Mouse (Mus musculus): ENCODE measurements around the gene Tenm2.
A peak's percentile ranks its signal among the peaks of the same experiment; 100 is the strongest.

Tenm2 gene

DNA sequence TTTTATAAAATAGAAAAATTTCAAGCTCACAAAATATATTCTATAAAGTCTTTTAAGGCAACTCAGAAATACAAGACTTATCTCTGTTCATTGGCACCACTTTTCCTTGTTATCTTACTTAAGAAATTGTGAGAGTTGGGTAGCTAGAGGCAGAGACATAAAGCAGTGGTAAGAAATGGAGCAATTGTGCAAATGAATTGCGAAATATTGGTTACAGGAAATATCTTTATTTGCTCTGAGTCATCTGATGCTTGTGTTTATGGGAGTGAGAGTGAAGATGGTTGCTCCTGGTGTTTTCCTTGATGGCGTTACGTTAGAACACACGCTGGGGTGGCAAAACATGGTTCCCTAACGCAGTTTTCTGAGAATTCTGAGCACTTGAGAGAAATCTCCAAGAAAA lies 156.4 kb downstream of the Tenm2 start:
- DNase-seq (ENCODE audit: low spot score), result no peak

DNA sequence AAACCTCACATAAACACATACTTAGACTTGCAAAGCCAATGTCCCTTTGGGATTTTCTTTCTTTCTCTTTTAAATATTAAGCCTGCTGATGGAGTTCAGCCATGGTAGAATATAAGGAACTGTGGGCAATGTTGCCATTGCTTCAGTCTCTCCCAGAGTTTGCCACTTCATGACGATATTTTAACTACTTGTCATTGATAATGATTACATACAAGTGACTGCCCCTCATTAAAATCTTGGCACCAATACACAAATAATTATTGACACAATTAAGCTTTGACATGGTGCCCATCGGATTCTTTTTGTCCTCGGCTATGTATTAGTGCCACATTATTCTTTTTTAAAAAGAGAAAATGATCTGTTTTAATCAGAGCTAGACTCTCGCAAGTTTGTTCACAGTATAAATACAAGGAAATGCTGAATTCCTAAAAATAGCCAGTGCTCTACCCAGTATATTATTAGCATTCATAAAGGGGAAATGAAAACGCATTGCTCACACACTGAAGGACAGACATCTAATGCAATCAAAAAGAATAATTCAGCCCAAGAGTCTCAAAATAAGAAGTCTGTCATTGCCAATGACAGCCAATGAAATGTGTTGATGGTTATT lies 158.7 kb downstream of the Tenm2 start:
- no peak for DNase-seq (ENCODE audit: low spot score)

DNA sequence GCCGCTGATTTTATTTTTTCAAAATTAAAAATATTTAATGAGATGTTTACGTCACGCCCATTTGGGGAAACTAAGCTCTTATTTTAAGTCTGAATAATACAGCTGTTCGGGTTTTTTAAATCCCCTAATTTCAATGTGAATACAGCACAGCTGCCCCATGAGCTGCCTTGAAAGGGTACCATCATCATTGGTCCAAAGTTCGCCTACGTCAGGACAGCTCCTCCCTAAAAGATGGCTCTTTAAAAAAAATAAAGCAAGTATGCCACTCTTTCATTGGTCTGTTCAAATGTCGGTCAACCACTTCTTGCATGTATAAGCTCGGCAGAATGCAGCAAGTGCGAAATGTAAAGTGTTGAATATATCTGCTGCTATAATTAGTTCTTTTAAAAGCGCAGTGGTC lies 160.4 kb downstream of the Tenm2 start:
- no peak for DNase-seq (ENCODE audit: low spot score)

DNA sequence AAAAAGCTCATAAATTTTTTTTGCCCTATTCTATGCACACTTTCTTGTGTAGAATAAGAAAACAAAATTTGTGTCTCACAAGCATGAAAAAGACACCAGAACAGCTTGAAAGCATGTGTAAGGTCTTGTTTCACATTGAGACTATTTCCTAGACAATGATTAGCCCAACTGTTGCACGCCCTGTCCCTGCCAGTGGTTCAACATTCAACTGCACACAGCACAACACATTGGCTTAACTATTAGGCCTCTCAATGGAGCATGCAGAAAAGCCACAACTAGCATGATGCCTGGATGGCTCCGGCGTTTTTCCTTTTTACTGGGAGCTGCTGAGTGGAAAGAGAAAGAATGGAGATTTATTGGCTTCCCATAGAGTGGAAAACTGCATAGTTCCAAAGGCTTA lies 170.3 kb downstream of the Tenm2 start:
- no peak for DNase-seq (ENCODE audit: low spot score)

DNA sequence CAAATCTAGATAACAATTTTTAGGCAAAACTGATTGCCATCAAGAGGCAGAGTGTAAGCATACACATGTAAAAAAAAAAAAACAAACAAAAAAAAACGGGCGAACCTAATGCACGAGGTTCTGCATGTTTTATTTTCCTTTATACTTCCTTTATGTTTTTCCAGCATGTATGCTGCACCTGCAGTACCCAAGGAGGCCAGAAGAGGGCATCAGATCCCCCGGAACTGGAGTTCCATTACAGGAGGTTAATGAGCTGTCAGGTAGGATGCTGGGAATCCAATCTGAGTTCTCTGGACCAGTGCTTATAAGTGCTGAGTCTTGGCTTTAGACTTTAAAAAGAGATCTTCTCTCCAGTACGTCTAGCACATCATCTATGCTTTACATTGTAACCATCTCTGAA lies 189.1 kb downstream of the Tenm2 start:
- DNase-seq (ENCODE audit: low spot score), result no peak

DNA sequence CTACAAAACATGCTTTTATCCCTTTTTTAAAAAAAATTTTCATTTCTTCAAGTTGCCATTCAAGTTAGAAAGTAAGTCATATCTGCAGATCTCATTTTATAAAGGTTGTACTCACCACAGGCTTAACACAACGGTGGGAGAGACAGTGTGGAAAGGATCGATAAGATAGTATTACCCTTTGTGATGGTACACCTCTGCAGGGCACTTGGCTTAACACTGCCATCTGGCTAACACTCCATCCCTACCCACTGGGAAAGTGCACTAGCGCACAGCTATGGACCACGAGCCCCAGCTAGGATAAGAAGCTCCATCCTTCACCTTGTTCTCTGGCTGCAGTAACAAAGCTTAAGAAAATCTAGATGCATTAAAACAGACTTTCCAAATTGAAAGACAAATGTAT lies 194.5 kb downstream of the Tenm2 start:
- no peak for DNase-seq (ENCODE audit: low spot score)

DNA sequence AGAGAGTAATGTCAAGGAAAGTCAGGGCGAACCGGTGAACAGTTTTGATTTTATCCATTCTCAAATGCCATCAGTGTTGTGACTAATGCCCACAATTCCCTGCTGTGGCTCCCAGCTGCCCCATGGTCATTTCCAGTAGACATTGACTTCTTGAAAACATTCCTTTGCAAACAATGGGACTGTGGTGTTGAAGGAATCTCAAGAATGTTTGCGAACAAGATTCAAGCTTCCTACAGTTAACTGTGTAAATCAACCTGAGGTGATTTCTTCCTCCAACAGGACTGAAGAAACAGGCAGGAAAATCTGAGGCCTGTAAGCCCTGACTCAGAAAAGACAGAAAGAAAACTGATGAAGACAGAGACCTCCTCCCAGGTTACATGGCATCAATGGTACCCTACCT lies 196.5 kb downstream of the Tenm2 start:
- no peak for DNase-seq (ENCODE audit: low spot score)

DNA sequence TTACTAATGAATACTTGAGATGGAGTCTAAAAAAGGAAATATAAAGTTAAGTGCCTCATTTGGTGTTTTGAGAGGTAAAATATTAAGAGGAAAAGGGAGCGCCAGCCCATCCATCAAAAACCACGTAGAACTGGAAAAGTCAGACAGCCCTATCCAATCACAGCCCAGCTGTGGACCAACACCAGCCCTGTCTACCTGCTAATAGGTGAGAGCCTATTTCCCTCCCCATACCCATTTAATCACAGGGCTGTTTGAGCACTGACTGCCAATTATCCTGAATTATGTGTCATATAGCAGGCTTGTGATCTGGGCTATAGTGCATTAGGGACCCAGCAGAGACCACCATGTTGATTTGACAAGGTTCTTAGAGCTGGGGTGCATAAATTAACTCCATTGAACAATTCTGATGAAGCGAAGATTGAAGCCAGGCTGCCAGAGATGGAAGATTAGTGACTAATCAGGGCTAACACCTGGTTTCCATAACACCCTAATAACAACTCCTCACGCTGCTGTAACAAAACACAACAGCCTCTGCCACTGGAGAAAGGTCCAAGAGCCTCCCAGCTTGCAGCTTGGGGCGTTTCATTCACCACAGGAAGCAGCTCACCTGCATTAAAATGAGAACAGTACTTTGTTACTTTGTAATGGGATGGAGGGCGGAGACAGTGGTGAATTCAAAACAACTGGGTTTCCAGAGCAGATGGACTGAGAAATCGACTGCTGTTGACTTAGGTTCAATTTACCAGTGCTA lies 204.3 kb downstream of the Tenm2 start:
- no peak for DNase-seq (ENCODE audit: low spot score)

DNA sequence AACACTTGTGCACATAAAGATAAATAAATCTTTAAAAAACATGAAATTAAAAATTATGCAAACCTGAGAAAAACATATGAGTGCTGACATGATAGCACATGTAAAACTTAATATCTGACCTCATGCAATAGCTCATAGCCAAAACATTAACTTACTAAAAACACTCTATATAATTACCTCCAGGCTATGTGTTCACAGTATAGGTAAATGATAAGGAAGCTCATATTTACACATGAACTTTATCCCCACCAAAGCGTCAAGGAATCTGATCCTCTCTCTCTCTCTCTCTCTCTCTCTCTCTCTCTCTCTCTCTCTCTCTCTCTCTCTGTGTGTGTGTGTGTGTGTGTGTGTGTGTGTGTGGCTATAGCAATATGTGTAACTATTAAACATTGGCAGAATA lies 223.9 kb downstream of the Tenm2 start:
- no peak for DNase-seq (ENCODE audit: low spot score)

DNA sequence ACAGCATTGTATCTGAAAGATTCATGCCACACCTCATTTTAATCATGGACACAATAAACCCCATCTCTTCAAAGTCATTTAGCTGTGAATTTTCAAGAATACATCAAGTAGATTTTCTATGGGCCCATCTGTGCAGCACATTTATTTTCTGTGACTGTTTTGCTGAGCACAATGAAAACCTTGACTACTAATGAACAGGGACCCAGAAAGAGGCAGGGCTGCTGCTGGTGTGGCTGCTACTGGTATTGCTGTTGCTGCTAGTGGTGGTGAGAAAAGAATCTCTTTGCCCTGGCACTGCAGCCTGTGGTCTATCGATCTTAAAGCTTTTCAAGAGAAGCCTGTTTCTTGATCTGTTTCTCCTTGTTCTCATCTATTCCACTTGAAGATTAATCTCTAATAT lies 226.5 kb downstream of the Tenm2 start:
- DNase-seq (ENCODE audit: low spot score), result no peak

DNA sequence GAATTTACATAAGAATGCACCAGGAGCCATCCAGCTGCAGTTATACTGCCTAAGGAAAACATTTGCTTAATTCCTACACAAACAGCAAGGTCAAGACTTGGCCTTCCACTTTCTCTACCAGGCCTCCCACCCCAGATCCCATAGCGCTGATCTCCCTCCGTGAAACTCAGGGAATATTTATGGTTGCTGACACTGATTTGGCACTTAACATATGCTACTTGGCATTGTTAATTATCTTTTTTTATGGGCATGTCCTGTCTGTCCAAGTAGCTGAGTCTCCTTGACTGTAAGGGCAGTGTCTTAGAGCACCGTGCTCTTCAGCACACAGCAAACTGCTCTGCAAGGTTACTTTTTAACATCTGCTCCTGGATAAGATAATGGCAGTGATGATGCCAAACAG lies 238.1 kb downstream of the Tenm2 start:
- no peak for DNase-seq (ENCODE audit: low spot score)

DNA sequence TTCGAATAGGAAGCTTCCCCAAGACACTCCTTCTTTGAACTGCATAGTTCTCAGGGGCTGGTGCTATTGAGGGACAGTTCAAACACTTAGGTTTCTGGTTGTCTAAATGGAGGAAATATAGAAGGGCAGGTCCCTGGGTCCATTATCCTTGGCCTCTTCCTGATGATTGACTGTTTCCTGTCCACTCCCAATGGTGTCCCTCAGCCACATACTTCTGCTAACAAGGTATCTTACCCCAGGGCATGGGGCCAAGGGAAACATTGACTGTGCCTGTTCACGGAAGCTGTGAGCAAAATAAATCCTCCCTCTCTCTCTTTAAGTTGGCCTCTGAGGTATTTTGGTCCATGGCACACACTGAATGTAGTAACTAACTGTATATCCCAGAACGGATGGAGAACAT lies 244.9 kb downstream of the Tenm2 start:
- no peak for DNase-seq (ENCODE audit: low spot score)

DNA sequence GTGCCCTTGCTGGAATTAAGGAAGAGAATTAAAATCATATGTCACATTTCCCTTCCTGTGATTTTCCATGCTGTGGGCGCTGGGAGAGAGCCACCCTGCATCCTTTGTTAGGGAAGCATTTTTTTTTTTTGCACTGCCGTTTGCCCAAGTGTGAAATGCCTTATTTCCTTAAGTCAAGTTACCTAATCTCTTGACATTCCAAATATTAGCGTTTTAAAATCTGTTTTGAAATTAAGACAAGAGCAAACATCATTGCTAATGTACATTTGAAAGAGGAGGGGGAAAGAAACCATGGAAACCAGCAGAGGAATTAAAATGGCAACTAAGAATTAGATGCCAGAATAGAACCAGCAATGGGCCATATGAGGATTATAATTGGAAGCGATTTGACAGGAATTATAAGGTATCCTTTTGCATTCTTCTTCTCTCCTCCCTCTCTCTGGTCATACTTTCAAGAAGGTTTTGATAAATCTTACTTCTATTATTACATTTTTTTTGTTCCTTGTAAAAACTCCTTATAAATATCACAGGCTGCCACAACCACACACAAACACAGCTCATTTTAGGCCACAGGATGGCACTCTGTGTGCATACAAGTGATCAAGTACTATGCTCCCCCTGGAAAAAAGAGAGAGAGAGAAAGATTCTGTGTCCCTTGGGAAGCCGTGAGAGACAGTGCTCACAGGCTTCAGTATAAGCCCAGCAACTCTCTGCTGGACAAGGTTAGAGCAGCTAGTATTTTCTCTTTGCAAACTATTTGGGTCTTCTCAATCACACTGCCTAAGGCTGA lies 246.8 kb downstream of the Tenm2 start:
- DNase-seq (ENCODE audit: low spot score), result peak; percentile 27

DNA sequence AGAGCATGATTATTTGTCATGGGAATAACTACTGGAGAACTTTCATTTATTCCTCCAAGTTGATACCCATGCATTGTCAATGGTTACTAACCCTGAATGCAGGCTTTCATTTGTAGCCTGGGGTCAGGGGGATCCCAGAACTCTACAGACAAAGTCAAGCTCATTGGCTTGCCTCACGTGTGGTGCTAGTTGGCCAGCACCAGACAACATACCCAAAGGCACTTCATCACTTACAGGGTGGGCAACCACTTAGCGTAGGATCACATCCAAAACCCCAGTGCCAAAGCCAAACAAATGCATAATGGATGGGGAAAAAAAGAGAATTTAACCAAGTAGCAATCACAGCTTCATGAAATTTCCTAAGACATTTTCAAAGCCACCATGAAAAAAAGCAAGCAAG lies 261.6 kb downstream of the Tenm2 start:
- DNase-seq (ENCODE audit: low spot score), result no peak

DNA sequence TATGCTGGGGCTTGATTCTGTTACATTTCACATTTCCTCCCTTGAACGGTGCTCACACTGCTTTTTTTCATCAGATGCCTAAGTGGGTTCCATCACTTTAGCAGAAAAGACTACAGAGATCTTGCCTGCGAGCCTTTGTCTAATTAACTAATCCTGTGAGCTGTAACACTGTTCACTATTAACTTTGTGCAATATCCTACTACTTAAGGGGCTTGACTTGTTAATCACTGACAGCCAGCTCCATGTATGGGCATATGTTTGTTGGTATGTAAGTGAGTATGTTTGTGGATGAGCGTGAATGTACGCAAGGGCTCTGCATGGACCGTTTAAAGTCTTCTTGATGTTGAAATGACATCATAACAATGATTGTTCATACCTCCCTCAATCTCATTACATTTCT lies 277.7 kb downstream of the Tenm2 start:
- DNase-seq (ENCODE audit: low spot score), result no peak

DNA sequence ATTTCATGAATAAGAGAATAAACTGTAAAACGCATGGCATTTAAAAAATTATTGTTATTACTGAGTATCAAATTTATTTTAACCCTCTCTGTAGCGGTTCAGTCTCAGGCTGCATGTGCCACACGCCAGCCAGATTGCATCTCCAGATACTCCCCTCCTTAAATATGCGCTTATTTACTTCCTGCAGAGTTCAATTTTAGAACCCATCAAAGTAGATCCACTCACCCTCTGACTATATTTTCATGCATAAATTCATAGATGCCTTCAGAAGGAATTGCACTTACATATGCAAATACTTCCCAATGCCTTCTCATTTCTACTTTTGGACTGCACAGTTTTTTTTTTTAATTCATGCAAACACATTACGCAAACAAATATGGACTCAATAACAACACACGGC lies 294.3 kb downstream of the Tenm2 start:
- DNase-seq (ENCODE audit: low spot score), result no peak

DNA sequence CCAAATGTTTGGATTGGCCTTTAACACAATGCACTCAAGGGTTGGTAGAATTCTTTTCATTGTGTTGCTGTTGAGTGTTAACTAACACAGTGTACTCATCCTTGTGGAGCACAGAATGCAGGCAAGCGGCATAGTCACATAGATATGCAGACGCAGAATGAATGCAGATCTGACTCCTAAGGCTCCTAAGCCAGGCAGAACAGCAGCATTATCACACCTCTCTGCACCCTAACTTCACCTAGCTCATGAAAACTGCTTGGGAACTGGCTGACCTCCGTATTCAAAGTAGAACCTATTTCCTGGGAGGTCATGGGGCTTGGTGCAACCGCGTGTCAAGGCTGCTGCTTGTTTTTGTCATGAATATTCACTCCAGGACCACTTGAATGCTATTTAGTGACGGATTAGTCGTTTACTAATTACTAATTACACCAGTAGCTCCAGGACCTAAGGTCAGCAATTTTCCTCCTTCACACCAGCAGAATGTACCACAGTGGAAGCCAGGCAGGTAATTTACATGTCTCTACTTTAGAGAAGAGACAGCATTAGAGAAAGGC lies 295.1 kb downstream of the Tenm2 start:
- DNase-seq (ENCODE audit: low spot score), result no peak

DNA sequence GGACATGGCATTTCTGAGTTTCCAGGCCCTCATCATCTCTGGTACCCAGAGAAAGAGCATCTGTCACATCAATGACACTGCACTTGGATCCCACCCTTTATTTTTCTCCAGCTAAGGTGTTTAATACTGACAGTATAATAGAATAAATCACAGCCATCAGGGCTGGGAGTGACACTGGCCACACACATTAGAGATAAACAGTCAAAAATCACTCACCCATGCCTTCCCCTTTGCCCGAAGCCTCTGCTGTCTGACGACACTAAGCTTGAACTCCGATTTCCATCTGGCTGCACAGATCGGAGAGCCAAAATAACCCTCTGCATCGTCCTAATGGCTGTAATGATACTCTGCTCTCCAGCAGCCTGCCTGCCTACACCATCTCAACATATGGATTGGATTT lies 305.9 kb downstream of the Tenm2 start:
- DNase-seq (ENCODE audit: low spot score), result no peak

DNA sequence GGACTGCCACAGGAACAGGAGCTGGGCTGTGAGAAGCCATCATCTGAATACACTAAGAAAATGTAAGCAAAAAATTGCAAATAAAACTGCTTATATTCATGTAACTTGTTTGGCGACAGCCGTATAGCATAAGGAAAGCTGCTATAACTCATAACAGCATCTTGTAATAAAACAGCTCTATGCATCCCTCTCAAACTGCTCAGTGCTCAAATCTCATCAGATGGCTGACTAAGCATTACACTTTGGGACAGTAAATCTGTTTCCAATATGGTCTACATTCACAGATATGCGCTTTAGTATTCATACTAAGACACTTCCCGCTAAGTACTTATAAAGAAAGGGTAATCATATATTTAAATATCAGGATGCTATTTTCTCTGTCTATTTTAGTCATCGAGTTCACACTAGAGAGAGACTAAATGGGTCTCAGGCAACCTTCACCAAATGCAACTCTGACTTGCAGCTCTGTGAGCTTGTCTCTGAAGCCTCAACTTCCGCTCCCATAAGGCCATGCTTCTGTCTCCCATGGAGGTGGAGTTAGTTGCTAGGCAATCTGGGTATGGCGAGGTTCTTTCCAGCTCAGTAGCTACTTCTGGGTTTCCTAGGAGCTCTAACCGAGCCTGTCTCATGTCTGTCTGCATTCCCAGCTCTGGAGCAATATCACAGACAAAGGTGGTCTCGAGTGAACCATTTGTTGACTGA lies 308.9 kb downstream of the Tenm2 start:
- no peak for DNase-seq (ENCODE audit: low spot score)

DNA sequence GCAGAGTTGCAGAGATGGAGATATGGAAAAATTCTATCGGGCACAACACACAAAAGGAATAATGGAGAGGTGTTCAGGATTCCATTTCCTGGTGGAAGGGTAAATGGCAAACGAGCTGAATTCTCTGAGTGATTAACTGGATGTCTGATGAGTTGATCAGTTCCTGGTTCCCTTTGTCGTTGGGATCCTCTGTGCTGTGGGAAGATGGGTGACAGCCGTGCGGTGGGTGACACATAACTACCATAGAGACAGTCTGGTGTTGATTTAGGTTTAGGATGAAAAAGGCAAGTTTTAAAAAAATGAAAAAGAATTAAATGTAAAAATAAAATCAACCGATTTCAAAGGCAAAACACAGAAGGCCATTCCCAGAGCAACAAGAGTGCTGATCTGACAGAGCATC lies 316.5 kb downstream of the Tenm2 start:
- DNase-seq (ENCODE audit: low spot score), result no peak

DNA sequence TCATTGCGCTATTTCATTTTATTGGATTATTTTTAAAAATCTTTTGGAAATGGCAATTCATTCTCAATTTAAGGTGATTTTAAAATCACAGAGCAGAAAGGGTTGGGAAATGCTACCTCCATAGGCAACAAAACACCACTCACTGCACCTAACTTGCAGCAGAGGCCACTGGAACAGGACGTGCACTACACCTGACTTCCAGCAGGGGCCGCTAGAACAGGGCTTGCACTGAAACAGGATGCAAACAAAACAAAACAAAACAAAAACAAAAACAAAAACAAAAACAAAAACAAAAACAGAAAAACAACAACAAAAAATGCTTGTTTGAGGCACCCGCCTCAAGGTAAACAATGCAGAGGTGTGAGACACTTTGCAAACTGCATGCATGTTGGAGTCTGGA lies 324.4 kb downstream of the Tenm2 start:
- no peak for DNase-seq (ENCODE audit: low spot score)

DNA sequence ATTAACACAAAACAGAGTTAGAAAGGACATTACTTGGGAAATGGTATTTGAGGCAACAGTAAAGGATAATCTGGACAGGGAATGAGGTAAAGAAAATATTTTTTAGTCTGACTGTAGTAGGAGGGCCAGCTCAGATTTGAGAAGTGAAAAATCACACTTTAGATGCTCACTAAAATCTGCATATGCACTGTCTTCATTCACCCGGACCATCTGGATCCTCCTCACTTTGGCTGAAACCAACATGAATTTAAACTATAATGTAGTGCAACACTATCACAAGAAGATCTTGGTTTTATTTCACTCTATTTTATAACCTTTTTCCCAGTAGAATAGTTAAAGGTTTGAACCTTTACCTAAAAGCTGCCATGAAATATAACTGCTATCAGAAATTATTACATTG lies 326.7 kb downstream of the Tenm2 start:
- DNase-seq (ENCODE audit: low spot score), result no peak

Data from left cerebral cortex, adult 11 months (tissue).